Mouse (Mus musculus) monocyte, adult 5-6 weeks (primary cell): Measurements from ENCODE around the gene Otud1. TPM values are rescaled to one million over a fixed set of nuclear protein-coding genes. Genes with fewer than 3 reads are reported as not detected.
A peak's percentile ranks its signal among the peaks of the same experiment; 100 is the strongest.

Experiments
- ATAC-seq: fragments of 153-309, 156-312 bp; replicated peaks from 2 replicates; pipeline ENCODE4 v1.8.0; 2017; ENCODE audit warnings: mild to moderate bottlenecking; ENCODE audit not compliant: low TSS enrichment, insufficient number of reproducible peaks, severe bottlenecking, poor library complexity, low FRiP score
- total RNA-seq: library from RNA; stranded (forward); fragments of 200-1000, 200-491, 200-594 nt; gene quantifications from 3 replicates; pipeline ENCODE4 v1.2.3, GENCODE M21; 2017

The Otud1 gene
- 18.5 to 19.6 TPM (median 19.2 TPM) in 3 replicates for total RNA-seq

DNA sequence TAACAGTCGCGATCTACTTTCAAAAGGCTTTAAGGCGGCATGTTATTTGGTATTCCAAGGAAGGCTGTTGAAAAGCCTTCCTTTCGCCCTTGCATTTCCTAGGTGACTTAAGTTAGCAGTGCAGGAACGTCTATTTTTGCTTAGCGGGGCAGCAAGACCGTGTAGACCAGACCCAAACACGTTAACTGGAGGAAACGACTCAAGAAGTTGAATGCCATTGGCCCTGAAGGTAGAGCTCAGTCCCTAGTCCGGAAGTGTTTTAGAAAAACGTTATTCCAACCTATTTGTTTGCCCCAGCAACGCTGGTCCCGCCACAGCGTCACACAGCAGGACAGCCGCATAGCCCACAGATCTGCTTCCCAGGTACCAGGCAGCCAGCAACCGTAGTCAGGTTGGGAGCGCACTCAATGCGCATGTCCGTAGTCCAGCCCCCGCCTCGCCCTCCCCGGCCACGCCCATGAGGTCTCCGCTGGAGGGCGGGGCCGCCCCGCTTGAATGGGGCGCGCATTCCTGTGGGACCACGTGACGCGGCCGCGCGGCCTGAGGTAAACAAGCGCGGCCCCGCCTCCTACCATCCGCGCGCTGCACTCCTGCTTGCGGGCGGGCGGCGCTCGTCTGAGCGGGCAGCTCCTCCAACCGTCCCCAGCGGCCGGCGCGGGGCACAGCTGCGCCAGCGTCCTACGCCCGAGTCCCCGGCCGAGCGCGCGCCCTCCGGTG is at the start of gene Otud1:
Otud1 (plus strand) TSS at position 595 of the 717 bp plus-strand sequence.
- ATAC-seq = peak; percentile 88

DNA sequence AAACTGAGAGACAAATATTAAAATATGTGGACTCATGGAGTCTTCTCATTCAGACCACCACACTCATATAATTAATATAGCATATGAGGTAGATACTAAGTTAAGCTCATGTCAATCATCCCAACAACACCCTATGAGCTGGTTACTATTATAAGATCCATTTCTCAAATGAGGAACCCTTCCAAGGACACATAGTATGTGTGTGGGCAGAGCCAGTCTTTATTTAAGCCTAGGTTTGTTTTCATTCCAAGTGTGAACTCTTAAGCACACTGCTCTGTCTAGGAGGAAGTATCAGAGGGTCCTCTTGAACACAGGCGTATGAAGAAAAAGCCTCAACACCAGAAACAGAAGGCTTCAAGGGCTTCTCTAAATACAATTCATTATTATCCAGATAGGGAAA is 49.7 kb upstream of the Otud1 start:
- ATAC-seq = no peak

- ATAC-seq = no peak
These were observed 49.0 kb upstream of the Otud1 start for GRCm38 (mm10) chr2:19608410-19609073.

GRCm38 (mm10) chr2:19622041-19622440 is 35.5 kb upstream of the Otud1 start:
- ATAC-seq = no peak

DNA sequence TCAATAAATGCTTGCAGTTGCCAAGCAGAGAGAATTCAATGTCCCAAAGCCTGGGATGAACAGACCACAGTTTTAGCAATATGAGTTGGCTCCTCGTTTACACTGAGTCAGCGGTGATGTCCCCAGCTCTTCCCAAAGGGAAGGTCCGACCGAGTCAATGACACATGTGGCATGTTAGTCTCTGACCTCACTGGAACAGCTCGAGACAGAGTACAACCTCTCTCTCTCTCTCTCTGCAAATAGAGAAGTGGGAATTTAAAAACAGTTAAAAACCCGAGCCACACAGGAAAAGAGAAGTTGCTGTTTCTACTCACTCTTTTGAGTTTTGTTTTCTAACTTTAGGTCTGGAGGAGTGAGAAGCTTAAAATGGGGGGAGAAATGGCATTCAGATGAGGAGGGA is 30.5 kb upstream of the Otud1 start:
- ATAC-seq = peak; percentile 58

DNA sequence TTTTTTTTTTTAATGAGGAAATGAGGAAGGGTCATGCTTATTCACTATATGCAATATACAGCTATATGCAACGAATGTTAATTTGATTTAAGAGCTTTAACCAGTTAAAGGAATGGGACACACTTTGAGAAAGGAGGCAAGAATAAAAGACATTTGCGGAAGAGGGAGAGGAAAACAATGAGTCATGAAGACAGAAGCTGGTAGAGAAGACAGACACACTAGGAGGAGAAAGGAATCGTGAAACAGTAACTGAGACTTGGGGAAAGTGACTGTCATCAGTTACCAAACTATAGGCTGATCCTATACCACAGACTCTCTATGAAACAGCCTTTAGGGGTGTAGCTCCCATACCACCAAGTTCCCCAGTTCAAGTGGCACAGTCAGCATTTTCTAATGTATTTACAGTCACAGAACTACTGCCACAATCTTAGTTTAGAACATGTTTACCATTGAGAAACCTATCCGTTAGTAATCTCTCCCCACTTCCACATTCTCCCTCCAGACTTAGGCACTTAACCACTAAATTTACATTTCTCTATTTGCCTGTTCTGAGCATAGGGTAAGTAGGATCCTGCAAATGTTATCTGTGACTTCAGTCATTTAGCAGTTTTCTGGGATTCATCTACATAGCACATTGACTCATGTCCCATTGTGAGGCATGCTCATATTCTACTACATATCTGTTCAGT is 29.5 kb upstream of the Otud1 start:
- ATAC-seq = peak; percentile 93

GRCm38 (mm10) chr2:19630544-19630943 is 27.0 kb upstream of the Otud1 start:
- 0 out of 2 replicates have a peak, but pooled peaks have one; percentile 58 for ATAC-seq

DNA sequence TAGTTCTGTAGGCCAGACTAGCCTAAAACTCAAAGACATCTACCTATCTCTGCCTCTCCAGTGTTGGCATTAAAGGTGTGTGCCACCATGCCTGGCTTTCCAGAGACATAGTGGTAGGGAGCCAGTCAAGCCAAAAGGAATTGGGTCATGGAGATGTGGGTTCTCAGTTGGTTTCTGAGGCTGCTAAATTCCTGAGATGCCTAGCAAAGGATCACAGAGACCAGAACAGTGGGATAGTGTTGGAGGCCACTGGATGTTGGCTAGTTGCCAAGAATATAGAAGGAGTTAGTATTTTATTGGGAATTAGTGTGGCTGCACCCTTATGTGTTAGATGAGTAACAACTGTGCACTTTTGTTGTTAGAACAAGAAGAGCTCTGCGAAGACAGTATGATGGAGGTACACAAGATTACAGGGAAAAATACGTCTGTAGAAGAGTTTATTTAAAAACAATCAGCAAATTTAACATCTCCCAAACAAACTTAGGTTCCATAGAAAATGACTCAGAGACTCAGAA is 24.1 kb upstream of the Otud1 start:
- no peak for ATAC-seq

- ATAC-seq = no peak
These were observed 12.4 kb upstream of the Otud1 start for GRCm38 (mm10) chr2:19645182-19645581.

GRCm38 (mm10) chr2:19646144-19646543 is 11.4 kb upstream of the Otud1 start:
- ATAC-seq = no peak

DNA sequence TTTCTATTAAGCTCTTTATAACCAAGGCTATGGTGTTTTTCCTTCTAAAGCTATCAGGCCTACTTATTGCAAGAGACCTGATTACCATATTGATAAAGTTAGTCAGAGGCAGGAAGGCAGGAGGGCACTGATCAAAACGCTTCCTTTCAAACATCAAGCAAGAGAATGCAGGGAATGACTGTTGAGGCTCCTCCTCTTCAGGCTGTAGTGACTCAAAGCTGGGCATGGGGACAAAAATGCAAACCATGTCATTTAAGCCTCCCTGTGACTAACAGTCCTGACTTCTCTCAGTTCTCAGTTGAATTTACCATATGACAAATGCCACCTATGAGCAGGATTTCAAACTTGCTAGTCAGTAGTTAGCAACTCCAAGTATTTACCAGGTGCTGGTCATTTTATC is 10.6 kb upstream of the Otud1 start:
- no peak for ATAC-seq

DNA sequence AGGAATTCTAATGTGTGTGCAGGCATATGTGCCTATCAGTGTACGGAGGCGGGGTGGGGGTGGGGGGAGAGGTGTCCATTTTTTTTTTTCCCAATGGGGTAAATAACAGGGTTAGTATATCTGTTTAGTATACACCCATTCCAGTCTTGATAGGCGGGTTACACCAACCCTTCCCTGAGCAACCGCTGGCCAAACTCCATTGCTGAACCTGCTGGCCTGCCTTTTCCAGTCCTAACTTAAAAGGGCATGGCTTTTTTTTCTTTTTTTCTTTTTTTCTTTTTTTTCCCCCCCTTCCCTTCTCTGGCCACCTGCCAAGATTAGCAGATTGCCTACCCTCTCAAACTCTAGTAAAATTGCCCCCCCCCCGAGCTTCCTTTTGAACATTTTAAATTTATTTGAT is 1.1 kb upstream of the Otud1 start:
- no peak for ATAC-seq

DNA sequence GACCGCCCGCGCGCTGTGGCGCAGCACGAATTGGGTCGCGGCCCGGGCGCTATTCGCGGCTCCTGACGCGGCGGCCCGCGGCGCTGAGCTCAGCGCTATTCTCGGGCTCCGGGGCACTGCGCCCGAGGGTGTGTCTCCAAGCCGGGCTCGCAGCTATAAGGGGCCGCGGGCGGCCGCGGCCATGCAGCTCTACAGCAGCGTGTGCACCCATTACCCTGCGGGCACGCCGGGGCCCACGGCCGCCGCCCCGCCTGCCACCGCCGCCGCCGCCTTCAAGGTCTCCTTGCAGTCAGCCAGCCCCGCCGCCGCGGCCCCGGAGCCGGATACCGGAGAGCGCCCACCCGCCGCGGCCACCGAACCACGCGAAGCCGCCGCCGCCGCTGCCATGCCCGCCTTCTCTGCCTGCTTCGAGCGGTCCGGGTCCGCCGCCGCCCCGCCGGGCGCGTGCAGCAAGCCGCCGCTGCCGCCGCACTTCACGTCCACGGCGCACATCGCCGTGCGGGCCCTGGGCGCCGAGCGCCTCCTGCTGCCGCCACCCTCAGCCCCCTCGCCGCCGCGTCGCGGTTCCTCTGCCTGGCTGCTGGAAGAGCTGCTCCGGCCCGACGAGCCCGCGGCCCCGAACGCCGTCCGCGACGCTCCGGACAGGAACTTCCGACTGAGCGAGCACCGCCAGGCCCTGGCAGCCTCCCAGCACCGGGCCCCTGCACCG is 483 bp downstream of the Otud1 start:
- ATAC-seq = peak; percentile 14

GRCm38 (mm10) chr2:19658661-19659384 is 1.3 kb downstream of the Otud1 start:
- peak; percentile 27; the same call in 1 of the 2 replicates for ATAC-seq

DNA sequence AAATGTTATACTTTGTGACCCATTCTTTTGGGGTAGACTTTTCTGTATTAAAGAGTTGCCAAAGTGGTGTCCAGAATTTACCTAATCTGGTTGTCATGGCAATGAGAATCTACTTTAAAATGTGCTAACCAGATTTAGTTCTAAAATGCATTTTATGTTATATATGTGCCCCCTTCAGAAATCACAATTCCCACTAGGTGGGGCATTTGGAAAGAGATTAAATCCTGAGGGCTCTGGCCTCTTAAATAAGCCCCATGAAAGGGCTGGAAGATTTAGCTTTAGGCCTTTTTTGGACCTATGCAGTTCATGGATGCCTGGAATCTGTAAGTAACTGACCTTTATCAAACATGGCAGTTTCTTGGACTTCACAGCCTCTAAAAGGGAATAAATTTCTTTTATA is 3.3 kb downstream of the Otud1 start:
- ATAC-seq = no peak

DNA sequence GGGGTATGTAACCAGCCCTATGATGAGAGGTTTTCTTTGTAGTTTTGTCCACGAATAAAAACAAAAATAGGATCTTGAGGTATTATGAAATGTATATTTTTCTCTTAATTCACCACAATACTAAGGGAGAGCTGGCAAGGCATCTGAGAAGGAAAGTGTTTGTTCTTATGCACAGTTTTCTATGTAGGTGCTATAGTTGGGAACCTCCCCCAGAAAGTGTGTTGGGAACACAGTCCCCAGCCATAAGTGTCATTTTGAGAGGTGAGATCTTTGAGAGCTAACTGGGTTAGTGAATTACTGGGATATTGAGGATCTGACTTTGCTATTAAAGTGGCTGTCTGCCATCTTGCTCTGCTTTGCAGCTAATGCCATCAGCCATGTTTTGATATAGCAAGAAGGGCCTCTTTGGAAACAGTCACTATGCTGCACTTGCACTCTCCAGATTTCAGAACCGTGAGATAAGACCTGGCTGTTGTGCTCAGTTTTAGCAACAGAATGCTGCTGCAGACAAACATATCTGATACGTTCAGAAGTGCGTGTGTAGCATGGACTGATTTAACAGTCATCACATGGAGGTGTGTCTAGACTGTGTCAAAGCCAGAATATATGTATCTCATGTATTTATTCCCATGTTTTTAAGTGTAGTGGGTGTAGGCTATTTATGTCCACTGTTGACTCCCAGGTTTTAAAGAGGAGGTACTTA is 5.7 kb downstream of the Otud1 start:
- no peak for ATAC-seq

- no peak for ATAC-seq
These were observed 6.6 kb downstream of the Otud1 start for GRCm38 (mm10) chr2:19664147-19664546.
